Mouse (Mus musculus) inflammation-experienced regulatory T-cells (primary cell): Measurements from ENCODE around the gene Slc35c1. TPM values are rescaled to one million over a fixed set of nuclear protein-coding genes. Genes with fewer than 3 reads are reported as not detected.

Experiments used
- polyA plus RNA-seq, 2 experiments: library from polyadenylated mRNA; unstranded; fragments of 100-300 nt; shearing (Covaris generic); gene quantifications; one replicate each; pipeline ENCODE4 v1.2.1; 2017

The Slc35c1 gene
- 10 to 100 TPM; 58.0 to 97.5 TPM for polyA plus RNA-seq

DNA sequence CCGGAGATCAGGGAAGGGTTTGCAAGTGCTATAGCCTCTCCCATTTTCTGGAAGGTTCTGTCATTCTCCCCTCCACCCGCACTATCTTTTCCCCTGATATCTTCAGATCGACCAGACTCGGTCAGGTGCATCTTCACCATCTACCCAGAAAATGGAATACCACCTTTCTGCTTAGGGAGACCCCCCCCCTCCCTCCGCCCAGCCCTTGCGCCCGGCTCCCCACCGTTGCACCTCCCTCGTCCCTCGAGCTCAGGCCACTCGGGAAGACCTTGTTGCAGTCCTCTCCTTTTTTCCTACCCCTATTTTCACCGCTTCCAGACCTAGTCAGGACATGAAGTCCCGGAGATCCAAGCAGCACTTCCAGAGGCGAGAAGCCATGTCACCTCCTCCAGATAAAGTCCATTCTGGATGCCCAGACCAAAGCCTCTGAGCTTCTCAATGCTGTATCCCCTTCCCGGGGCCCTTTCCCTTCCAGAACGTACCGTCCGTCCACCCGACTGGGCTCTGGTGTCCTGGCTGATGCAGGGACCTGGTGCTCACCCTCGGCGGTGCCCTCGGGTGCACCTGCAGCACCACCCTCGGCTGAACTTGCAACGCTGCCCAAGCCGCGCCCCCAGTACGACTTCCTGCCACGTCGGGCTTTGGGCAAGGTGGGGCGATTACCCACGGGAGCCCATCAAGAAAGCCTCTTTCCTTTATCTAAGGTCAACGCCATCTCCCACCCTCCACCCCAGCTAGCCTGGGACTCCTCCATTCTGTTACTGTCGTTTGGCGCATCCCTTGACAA is at the start of gene Slc35c1:
Slc35c1 (minus strand) TSS at position 618 of the 787 bp plus-strand sequence.

DNA sequence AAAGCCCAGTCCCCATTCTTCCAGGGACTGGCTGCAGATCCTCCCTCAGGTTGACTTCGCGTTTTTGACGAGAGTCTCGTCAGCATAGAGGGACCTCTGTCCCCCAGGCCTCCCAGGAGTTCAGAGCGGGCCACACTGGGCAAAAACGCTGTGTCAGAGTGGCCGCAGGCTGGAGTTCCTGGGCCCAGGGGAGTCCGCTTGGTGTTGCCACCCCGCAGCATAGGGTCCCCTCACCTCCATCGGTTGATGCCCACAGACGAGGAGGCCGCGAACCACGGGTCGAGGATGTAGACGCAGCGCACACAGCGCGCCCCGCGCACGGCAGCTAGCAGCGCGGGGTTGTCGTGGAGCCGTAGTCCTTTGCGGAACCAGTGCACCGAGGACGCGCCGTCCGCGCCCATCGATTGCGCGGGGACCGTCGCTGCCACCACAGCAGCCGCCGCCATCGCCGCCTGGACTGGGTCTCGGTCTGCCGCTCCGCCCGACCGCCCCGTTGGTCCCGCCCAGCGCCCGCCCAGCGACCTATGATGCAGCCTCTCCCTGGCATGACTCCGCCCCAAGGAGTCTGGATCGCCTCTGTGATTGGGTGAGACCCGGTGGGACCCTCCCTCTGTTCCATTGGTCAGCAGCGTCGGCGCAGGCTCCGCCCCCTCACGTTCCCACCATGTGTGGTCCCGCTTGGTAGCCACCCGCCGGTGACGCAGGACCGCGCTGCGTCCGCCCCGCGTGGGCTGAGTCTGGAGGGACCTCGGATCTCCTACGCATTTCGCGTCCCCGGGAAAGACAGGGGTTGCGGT is 26.6 kb downstream of the Slc35c1 start, which contains the start of gene Cry2:
Cry2 (minus strand) TSS at position 466 of the 797 bp plus-strand sequence.

Other genes starting within 250 kb of the Slc35c1 start
- 10 to 100 TPM; 47.2 to 51.1 TPM for gene Pex16, start 85.9 kb downstream of the Slc35c1 start, polyA plus RNA-seq
- gene Large2, start 85.7 kb downstream of the Slc35c1 start, polyA plus RNA-seq, result 1 to 10 TPM in 1 of 2 experiments, under 1 TPM in 1; 0.47 to 1.7 TPM
- gene 1700029I15Rik, start 78.0 kb downstream of the Slc35c1 start, polyA plus RNA-seq, result 1 to 10 TPM; 7.4 to 8.3 TPM
- gene Mapk8ip1, start 59.3 kb downstream of the Slc35c1 start, polyA plus RNA-seq, result 1 to 10 TPM; 2.6 to 4.9 TPM
- 10 to 100 TPM; 20.0 to 24.9 TPM for gene Cry2, start 26.5 kb downstream of the Slc35c1 start, polyA plus RNA-seq
- 1 to 10 TPM in 1 of 2 experiments, under 1 TPM in 1; 0.42 to 3.4 TPM for gene Chst1, start 139.2 kb upstream of the Slc35c1 start, polyA plus RNA-seq